Mouse (Mus musculus): Measurements from ENCODE around the gene Ube2d2b. TPM values are rescaled to one million over a fixed set of nuclear protein-coding genes. Genes with fewer than 3 reads are reported as not detected.

The Ube2d2b gene
- polyA plus RNA-seq (2015; fragmentation: Nextera tagmentation; extraction: Ambion mirVana), result 0.09 TPM in 1 of 2 replicates, not detected in the other

DNA sequence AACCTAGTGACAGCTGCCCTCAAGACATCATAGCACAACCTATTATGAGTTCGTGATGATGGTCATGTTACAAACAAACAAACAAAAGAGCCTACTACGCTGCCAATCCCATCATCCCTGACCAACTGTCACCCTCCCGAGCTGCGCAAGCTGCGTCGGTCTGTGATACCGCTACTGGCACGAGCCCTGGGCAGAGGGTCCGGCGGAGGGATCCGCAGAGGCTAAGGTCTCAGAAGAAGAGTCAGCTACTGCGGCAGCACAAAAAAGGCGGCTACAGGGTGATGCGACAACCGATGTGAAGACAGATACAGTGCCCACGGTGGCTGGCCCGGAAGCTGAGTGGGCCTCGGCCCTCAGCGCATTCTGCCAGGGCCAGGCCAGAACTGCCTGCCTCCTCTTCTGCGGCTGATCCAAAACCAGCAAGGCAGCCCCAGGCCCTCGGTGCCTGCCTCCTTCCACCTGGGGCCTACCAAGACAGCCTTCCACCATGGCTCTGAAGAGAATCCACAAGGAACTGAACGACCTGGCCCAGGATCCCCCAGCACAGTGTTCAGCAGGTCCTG lies at the start of gene Ube2d2b:
TSS of gene Ube2d2b (plus strand) at position 102 of the 563 bp plus-strand sequence.
- Histone ChIP-seq H3K9me3 (ENCODE audit: control insufficient read depth) (no peaks in the 10 kb centered on the region), H3K4me1 (replicated peaks; ENCODE audit: control insufficient read depth, insufficient read depth, low read length) (no peaks in the 10 kb centered on the region), H3K36me3 (ENCODE audit: control insufficient read depth, insufficient read depth) (peaks cover 8% of the 10 kb centered on the region; the same call in 1 of the 2 replicates), H3K4me3 (ENCODE audit: low read depth, low read length) (no peak within 1 kb of the TSS), H3K4me2 (replicated peaks; ENCODE audit: low read depth) (no peak within 1 kb of the TSS), H3K27me3 (replicated peaks; ENCODE audit: control insufficient read depth, insufficient read depth, low read length) (no peaks in the 10 kb centered on the region), H3K27ac (ENCODE audit: low read depth, low read length) (no peak within 1 kb of the TSS), H3K9ac (ENCODE audit: low read depth, low read length) (no peak within 1 kb of the TSS)
- 96% methylated on average over 22 of the region's 22 CpGs for WGBS
- no peak for TF ChIP-seq CTCF (IDR thresholded peaks at IDR 0.05; ENCODE audit: low read depth)
- ATAC-seq, result no peak

- no peaks in the 10 kb centered on the region for H3K27me3 ChIP-seq (replicated peaks; ENCODE audit: control insufficient read depth, insufficient read depth, low read length)
- 0 out of 2 replicates have a peak, but pooled peaks have one; percentile 10 for TF ChIP-seq CTCF (IDR thresholded peaks at IDR 0.05; ENCODE audit: low read depth)
- no peaks in the 10 kb centered on the region for H3K9me3 ChIP-seq (ENCODE audit: control insufficient read depth)
- ATAC-seq, result no peak
- 83% methylated on average over 1 of the region's 1 CpGs for WGBS
- no peak overlapping the region for H3K27ac ChIP-seq (ENCODE audit: low read depth, low read length)
- H3K9ac ChIP-seq (ENCODE audit: low read depth, low read length), result no peak overlapping the region
- H3K4me2 ChIP-seq (replicated peaks; ENCODE audit: low read depth), result no peak overlapping the region
- H3K4me1 ChIP-seq (replicated peaks; ENCODE audit: control insufficient read depth, insufficient read depth, low read length), result no peaks in the 10 kb centered on the region
- H3K4me3 ChIP-seq (ENCODE audit: low read depth, low read length), result no peak overlapping the region
- H3K36me3 ChIP-seq (ENCODE audit: control insufficient read depth, insufficient read depth), result peaks cover 19% of the 10 kb centered on the region
Observed at GRCm38 (mm10) chr5:107782360-107782759, 47.5 kb upstream of the Ube2d2b start.

- H3K27me3 ChIP-seq (replicated peaks; ENCODE audit: control insufficient read depth, insufficient read depth, low read length), result no peaks in the 10 kb centered on the region
- H3K4me2 ChIP-seq (replicated peaks; ENCODE audit: low read depth), result no peak overlapping the region
- H3K4me1 ChIP-seq (replicated peaks; ENCODE audit: control insufficient read depth, insufficient read depth, low read length), result no peaks in the 10 kb centered on the region
- no peak overlapping the region for H3K4me3 ChIP-seq (ENCODE audit: low read depth, low read length)
- H3K9me3 ChIP-seq (ENCODE audit: control insufficient read depth), result no peaks in the 10 kb centered on the region
- WGBS, result 82% methylated on average over 7 of the region's 7 CpGs
- TF ChIP-seq CTCF (IDR thresholded peaks at IDR 0.05; ENCODE audit: low read depth), result no peak
- no peak overlapping the region for H3K27ac ChIP-seq (ENCODE audit: low read depth, low read length)
- H3K36me3 ChIP-seq (ENCODE audit: control insufficient read depth, insufficient read depth), result peaks cover 23% of the 10 kb centered on the region
- no peak for ATAC-seq
- H3K9ac ChIP-seq (ENCODE audit: low read depth, low read length), result no peak overlapping the region
Observed at GRCm38 (mm10) chr5:107787682-107788443, 42.0 kb upstream of the Ube2d2b start.

- Histone ChIP-seq H3K9me3 (ENCODE audit: control insufficient read depth) (no peaks in the 10 kb centered on the region), H3K27ac (ENCODE audit: low read depth, low read length) (no peak overlapping the region), H3K4me1 (replicated peaks; ENCODE audit: control insufficient read depth, insufficient read depth, low read length) (0 out of 2 replicates have a peak, but pooled peaks cover 3% of the 10 kb centered on the region), H3K9ac (ENCODE audit: low read depth, low read length) (no peak overlapping the region), H3K27me3 (replicated peaks; ENCODE audit: control insufficient read depth, insufficient read depth, low read length) (no peaks in the 10 kb centered on the region), H3K36me3 (ENCODE audit: control insufficient read depth, insufficient read depth) (peaks cover 23% of the 10 kb centered on the region), H3K4me2 (replicated peaks; ENCODE audit: low read depth) (no peak overlapping the region), H3K4me3 (ENCODE audit: low read depth, low read length) (no peak overlapping the region)
- 74% methylated on average over 5 of the region's 5 CpGs for WGBS
- ATAC-seq, result no peak
- TF ChIP-seq CTCF (IDR thresholded peaks at IDR 0.05; ENCODE audit: low read depth), result peak; percentile 77
Observed at GRCm38 (mm10) chr5:107789492-107789891, 40.4 kb upstream of the Ube2d2b start.

GRCm38 (mm10) chr5:107791966-107792365 lies 37.9 kb upstream of the Ube2d2b start:
- Histone ChIP-seq H3K9me3 (ENCODE audit: control insufficient read depth) (no peaks in the 10 kb centered on the region), H3K9ac (ENCODE audit: low read depth, low read length) (no peak overlapping the region), H3K27ac (ENCODE audit: low read depth, low read length) (no peak overlapping the region), H3K4me2 (replicated peaks; ENCODE audit: low read depth) (no peak overlapping the region), H3K4me1 (replicated peaks; ENCODE audit: control insufficient read depth, insufficient read depth, low read length) (0 out of 2 replicates have a peak, but pooled peaks cover 3% of the 10 kb centered on the region), H3K4me3 (ENCODE audit: low read depth, low read length) (no peak overlapping the region), H3K36me3 (ENCODE audit: control insufficient read depth, insufficient read depth) (peaks cover 26% of the 10 kb centered on the region), H3K27me3 (replicated peaks; ENCODE audit: control insufficient read depth, insufficient read depth, low read length) (no peaks in the 10 kb centered on the region)
- 88% methylated on average over 2 of the region's 2 CpGs for WGBS
- no peak for ATAC-seq
- TF ChIP-seq CTCF (IDR thresholded peaks at IDR 0.05; ENCODE audit: low read depth), result no peak

DNA sequence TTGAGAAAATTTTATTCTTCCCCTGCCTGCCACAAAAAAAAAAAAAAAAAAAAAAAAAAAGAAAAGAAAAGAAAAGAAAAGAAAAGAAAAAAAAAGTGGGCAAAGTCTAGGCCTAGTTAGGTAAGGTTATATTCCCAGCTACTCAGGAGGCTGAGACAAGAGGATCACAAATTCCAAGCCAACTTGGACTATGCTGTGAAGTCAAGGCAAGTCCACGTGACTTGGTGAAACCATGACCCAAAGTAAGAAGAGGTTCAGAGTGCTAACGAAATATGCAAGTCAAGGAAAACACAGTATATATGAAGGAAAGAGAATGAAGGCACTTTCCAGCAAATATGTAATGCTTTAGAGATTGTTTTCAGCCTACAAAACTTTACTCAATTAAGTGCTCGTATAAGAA lies 37.4 kb upstream of the Ube2d2b start:
- Histone ChIP-seq H3K9ac (ENCODE audit: low read depth, low read length) (no peak overlapping the region), H3K9me3 (ENCODE audit: control insufficient read depth) (no peaks in the 10 kb centered on the region), H3K4me1 (replicated peaks; ENCODE audit: control insufficient read depth, insufficient read depth, low read length) (0 out of 2 replicates have a peak, but pooled peaks cover 3% of the 10 kb centered on the region), H3K4me3 (ENCODE audit: low read depth, low read length) (no peak overlapping the region), H3K36me3 (ENCODE audit: control insufficient read depth, insufficient read depth) (peaks cover 29% of the 10 kb centered on the region), H3K27me3 (replicated peaks; ENCODE audit: control insufficient read depth, insufficient read depth, low read length) (no peaks in the 10 kb centered on the region), H3K4me2 (replicated peaks; ENCODE audit: low read depth) (no peak overlapping the region), H3K27ac (ENCODE audit: low read depth, low read length) (no peak overlapping the region)
- 91% methylated on average over 3 of the region's 3 CpGs for WGBS
- no peak for ATAC-seq
- TF ChIP-seq CTCF (IDR thresholded peaks at IDR 0.05; ENCODE audit: low read depth), result no peak

All from intestine, postnatal 0 days (tissue).